Comparison of ENCODE assay signal across 11 mouse cellular contexts in genomic region chr9:49483316-49483715, GRCm38 (mm10). TPM values are rescaled to one million over a fixed set of nuclear protein-coding genes. Genes with fewer than 3 reads are reported as not detected.
DNase-seq lines count a peak whose midpoint lies in the region; ATAC-seq and TF ChIP-seq lines count a peak whose summit lies in the region.
"Had no signal": no experiment of that assay in that cellular context is flagged by ENCODE, and none has a peak within 500 bp of the region (broad histone marks: within the 10 kb centered on the region; RNA-seq: fewer than 3 reads in every experiment).

No protein-coding gene starts in this region.

- dilution Hi-C loops in CH12.LX (cut with MboI; ENCODE audit: extremely low pct_ligation_motif_present, extremely low pct_unique_long_range_greater_than_20kb, low sequenced_read_pairs), result no loop called here

- H3K4me2 ChIP-seq in hindbrain, embryonic 15.5 days, result peak overlapping the region; percentile 10; the same call in 1 of the 2 replicates
- H3K4me2 ChIP-seq in hindbrain, embryonic 14.5 days (replicated peaks), result no peak overlapping the region
- H3K4me2 ChIP-seq in CH12.LX (ENCODE audit: insufficient read depth, low read depth, poor library complexity, severe bottlenecking), result no peak overlapping the region
- H3K4me2 ChIP-seq: lung, embryonic 15.5 days had no signal

- TF ChIP-seq RAD21 in CH12.LX (IDR thresholded peaks at IDR 0.05; ENCODE audit: low read depth, low read length), result no peak

- no peaks in the 10 kb centered on the region for H3K9me3 ChIP-seq in hindbrain, embryonic 15.5 days
- no peaks in the 10 kb centered on the region for H3K9me3 ChIP-seq in hindbrain, embryonic 14.5 days (ENCODE audit: control insufficient read depth, low read length)
- H3K9me3 ChIP-seq in CH12.LX (replicated peaks; ENCODE audit: low read length), result no peaks in the 10 kb centered on the region
- no peaks in the 10 kb centered on the region for H3K9me3 ChIP-seq in megakaryocyte, embryonic 14.5 days
- H3K9me3 ChIP-seq: lung, embryonic 15.5 days had no signal

- H3K36me3 ChIP-seq in hindbrain, embryonic 15.5 days, result no peaks in the 10 kb centered on the region
- no peaks in the 10 kb centered on the region for H3K36me3 ChIP-seq in hindbrain, embryonic 14.5 days (replicated peaks; ENCODE audit: control insufficient read depth, insufficient read depth)
- H3K36me3 ChIP-seq in CH12.LX (replicated peaks in 1 of 2; ENCODE audit: control insufficient read depth in 1 of 2, insufficient read depth in 1 of 2, low read length in 1 of 2), result no peaks in the 10 kb centered on the region
- H3K36me3 ChIP-seq in megakaryocyte, embryonic 14.5 days (replicated peaks; ENCODE audit: low read length), result no peaks in the 10 kb centered on the region
- H3K36me3 ChIP-seq: lung, embryonic 15.5 days had no signal

- peaks cover 12% of the 10 kb centered on the region for H3K4me1 ChIP-seq in hindbrain, embryonic 15.5 days (replicated peaks)
- no peaks in the 10 kb centered on the region for H3K4me1 ChIP-seq in hindbrain, embryonic 14.5 days (replicated peaks; ENCODE audit: control insufficient read depth, insufficient read depth, low read length)
- H3K4me1 ChIP-seq in CH12.LX (ENCODE audit: control insufficient read depth in 1 of 2, insufficient read depth in 2 of 2), result peaks cover 2 to 5% of the 10 kb centered on the region in 2 experiments; a peak in 1 of 4 replicates
- H3K4me1 ChIP-seq in megakaryocyte, embryonic 14.5 days, result peaks cover 37% of the 10 kb centered on the region

- ATAC-seq in hindbrain, embryonic 15.5 days (ENCODE audit: low FRiP score, low read depth), result no peak
- ATAC-seq in hindbrain, embryonic 14.5 days (ENCODE audit: low FRiP score), result no peak

- no peak overlapping the region for H3K27ac ChIP-seq in hindbrain, embryonic 15.5 days (replicated peaks)
- no peak overlapping the region for H3K27ac ChIP-seq in hindbrain, embryonic 14.5 days
- H3K27ac ChIP-seq in CH12.LX (ENCODE audit: insufficient read depth, low read depth), result no peak overlapping the region
- H3K27ac ChIP-seq: lung, embryonic 15.5 days had no signal

- H3K27me3 ChIP-seq in hindbrain, embryonic 15.5 days, result no peaks in the 10 kb centered on the region
- H3K27me3 ChIP-seq in hindbrain, embryonic 14.5 days (ENCODE audit: control insufficient read depth, insufficient read depth, low read length), result no peaks in the 10 kb centered on the region
- H3K27me3 ChIP-seq in CH12.LX (replicated peaks), result peaks cover 3% of the 10 kb centered on the region
- peaks cover 17% of the 10 kb centered on the region for H3K27me3 ChIP-seq in megakaryocyte, embryonic 14.5 days (replicated peaks)
- H3K27me3 ChIP-seq: lung, embryonic 15.5 days had no signal

- TF ChIP-seq CTCF in CH12.LX (conservative IDR thresholded peaks at IDR 0.05 in 1 of 2, IDR thresholded peaks at IDR 0.05 in 1 of 2; ENCODE audit: low read depth in 2 of 2, low read length in 2 of 2), result no peak

- 35% methylated on average over 10 of the region's 10 CpGs for WGBS in hindbrain, embryonic 15.5 days
- 34% methylated on average over 10 of the region's 10 CpGs for WGBS in hindbrain, embryonic 14.5 days

- H3K79me2 ChIP-seq in CH12.LX (replicated peaks; ENCODE audit: control insufficient read depth, extremely low read depth, insufficient read depth, poor library complexity, severe bottlenecking), result no peaks in the 10 kb centered on the region

- TF ChIP-seq EP300 in CH12.LX (IDR thresholded peaks at IDR 0.05; ENCODE audit: low read length), result no peak

- no peak for TF ChIP-seq POLR2A in CH12.LX (IDR thresholded peaks at IDR 0.05; ENCODE audit: low read depth, low read length)

- in situ Hi-C loops in CH12.LX (cut with MboI; ENCODE audit: low pct_ligation_motif_present, low pct_unique_long_range_greater_than_20kb, low sequenced_read_pairs), result loop anchor here (25.0 kb wide), 2 partner anchors 521 to 846 kb away; partner anchors contain the start of gene Htr3b

- H3K4me3 ChIP-seq in hindbrain, embryonic 15.5 days, result no peak overlapping the region
- H3K4me3 ChIP-seq in hindbrain, embryonic 14.5 days (replicated peaks; ENCODE audit: low read length), result no peak overlapping the region
- H3K4me3 ChIP-seq in CH12.LX (replicated peaks in 1 of 3; ENCODE audit: low read depth in 2 of 3, low read length in 2 of 3, poor library complexity in 1 of 3), result no peak overlapping the region
- peak overlapping the region; percentile 35 for H3K4me3 ChIP-seq in megakaryocyte, embryonic 14.5 days (replicated peaks)
- H3K4me3 ChIP-seq: lung, embryonic 15.5 days had no signal

- H3K9ac ChIP-seq in hindbrain, embryonic 15.5 days, result no peak overlapping the region
- no peak overlapping the region for H3K9ac ChIP-seq in hindbrain, embryonic 14.5 days
- no peak overlapping the region for H3K9ac ChIP-seq in CH12.LX (ENCODE audit: insufficient read depth, low read depth)
- H3K9ac ChIP-seq: lung, embryonic 15.5 days had no signal

- DNase-seq in hindbrain, embryonic 14.5 days (ENCODE audit: low spot score), result no peak
- no peak for DNase-seq in CH12.LX (ENCODE audit: extremely low read depth)
- peak; percentile 63 for DNase-seq in adrenal gland, postnatal 10 days
- DNase-seq in spleen, adult 18-20 months, result no peak
- no peak for DNase-seq in c-Kit-positive CD71-positive TER-119-positive erythroid progenitor cells, embryonic 14.5 days (ENCODE audit: low spot score)
- no peak for DNase-seq in spleen, postnatal 10 days (ENCODE audit: low spot score in 2 of 2)

TF ChIP-seq in CH12.LX, 34 proteins besides CTCF, POLR2A, EP300 and RAD21:
- peak; percentile 33; the same call in 1 of the 2 replicates for TF ChIP-seq BHLHE40 (IDR thresholded peaks at IDR 0.05; ENCODE audit: low read depth, low read length)
- no peak for TF ChIP-seq USF1 (IDR thresholded peaks at IDR 0.05; ENCODE audit: low read depth, low read length)

RNA-seq across cellular contexts. Expression of gene Ttc12, which starts 2.7 kb away (rescaled TPM):
- 1.7 and 2.3 TPM in 2 replicates for polyA plus RNA-seq in hindbrain, embryonic 15.5 days (2015; fragmentation: Nextera tagmentation; extraction: Ambion mirVana)
- polyA plus RNA-seq in hindbrain, embryonic 14.5 days (2014; fragmentation: Nextera tagmentation; extraction: Ambion mirVana), result 2.6 and 2.7 TPM in 2 replicates
- total RNA-seq in CH12.LX (2012; rRNA removed) (0.50 and 0.59 TPM in 2 replicates), CH12.LX (2014; rRNA removed) (0.67 and 0.68 TPM in 2 replicates)
- 0.44 and 0.68 TPM in 2 replicates for polyA plus RNA-seq in CH12.LX (2012; ENCODE audit: insufficient read length, low read depth)
- 1 to 10 TPM; 6.3 to 6.9 TPM for total RNA-seq in adrenal gland, postnatal 10 days (2021)
- polyA plus RNA-seq in megakaryocyte, embryonic 14.5 days (2012; ENCODE audit: insufficient read depth, low replicate concordance), result 0.04 TPM in 1 of 2 replicates, not detected in the other

RNA-seq across cellular contexts. Expression of gene Ankk1, which starts 56.5 kb away (rescaled TPM):
- not detected in 2 replicates for polyA plus RNA-seq in hindbrain, embryonic 15.5 days (2015; fragmentation: Nextera tagmentation; extraction: Ambion mirVana)
- polyA plus RNA-seq in hindbrain, embryonic 14.5 days (2014; fragmentation: Nextera tagmentation; extraction: Ambion mirVana), result not detected in 2 replicates
- total RNA-seq in CH12.LX (2012; rRNA removed) (0.13 and 0.29 TPM in 2 replicates), CH12.LX (2014; rRNA removed) (0.28 and 0.52 TPM in 2 replicates)
- 0.30 and 0.36 TPM in 2 replicates for polyA plus RNA-seq in CH12.LX (2012; ENCODE audit: insufficient read length, low read depth)
- not detected for total RNA-seq in adrenal gland, postnatal 10 days (2021)
- polyA plus RNA-seq in megakaryocyte, embryonic 14.5 days (2012; ENCODE audit: insufficient read depth, low replicate concordance), result not detected in 2 replicates
- total RNA-seq: adrenal gland, adult 18-20 months had no signal
- polyA plus RNA-seq: heart, postnatal 0 days; lung, embryonic 15.5 days had no signal
